Mouse (Mus musculus) cerebellum, adult 2 months (tissue): ENCODE results near the gene Mast4.

Source experiments
- CTCF ChIP-seq: fragments of 200-500 bp; IDR thresholded peaks from 2 replicates; pipeline ENCODE4 v1.5.1; 2011; ENCODE audit warnings: low read depth, mild to moderate bottlenecking, control low read depth, low read length, moderate library complexity, borderline replicate concordance; ENCODE audit not compliant: insufficient read depth
- POLR2A ChIP-seq: fragments of 200-500 bp; IDR thresholded peaks from 2 replicates; pipeline ENCODE4 v1.6.1; 2011; ENCODE audit warnings: low read length, control low read depth, borderline replicate concordance; ENCODE audit not compliant: insufficient read depth

DNA sequence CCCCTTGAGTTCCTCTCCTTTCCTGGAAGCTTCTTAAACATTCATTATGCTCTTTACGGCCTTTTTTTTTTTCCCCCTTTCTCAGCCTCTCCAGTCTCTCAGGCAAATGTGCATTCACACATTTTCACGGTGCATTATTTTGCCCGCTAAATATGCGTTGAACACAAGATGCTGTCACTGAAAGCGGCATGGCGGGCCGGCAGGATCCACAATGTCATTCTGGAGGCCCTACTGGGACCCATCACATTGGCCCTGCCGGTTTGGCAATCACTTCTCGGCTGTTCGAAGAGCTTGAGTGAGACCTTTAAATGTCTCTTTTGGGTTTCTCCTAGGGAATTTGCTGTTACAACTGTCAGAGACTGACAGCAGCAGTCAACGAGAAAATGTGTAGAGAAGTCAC is 569.1 kb downstream of the Mast4 start:
- no peak for TF ChIP-seq POLR2A
- TF ChIP-seq CTCF, result no peak
